Mouse (Mus musculus) layer of hippocampus, adult 18-20 months (tissue): ENCODE data around the gene Qrfpr. TPM values are rescaled to one million over a fixed set of nuclear protein-coding genes. Genes with fewer than 3 reads are reported as not detected.

Source experiments
- DNase-seq, 2 experiments: peaks; one replicate each; pipeline ENCODE4 v3.0.0; 2022; ENCODE audit warnings: low spot score in 2 of 2
- long read RNA-seq: library from polyadenylated mRNA; stranded (forward); transcript quantifications from one replicate; pipeline ENCODE4 v2.0.0, GENCODE M21; 2021
- total RNA-seq, 2 experiments: library from RNA; stranded (reverse); gene quantifications; 2 replicates each; pipeline ENCODE4 v1.2.3; 2021

The Qrfpr gene
- total RNA-seq, result 1 to 10 TPM in 1 of 2 experiments, under 1 TPM in 1; 0.86 to 1.2 TPM
- long read RNA-seq, result 0 reads

DNA sequence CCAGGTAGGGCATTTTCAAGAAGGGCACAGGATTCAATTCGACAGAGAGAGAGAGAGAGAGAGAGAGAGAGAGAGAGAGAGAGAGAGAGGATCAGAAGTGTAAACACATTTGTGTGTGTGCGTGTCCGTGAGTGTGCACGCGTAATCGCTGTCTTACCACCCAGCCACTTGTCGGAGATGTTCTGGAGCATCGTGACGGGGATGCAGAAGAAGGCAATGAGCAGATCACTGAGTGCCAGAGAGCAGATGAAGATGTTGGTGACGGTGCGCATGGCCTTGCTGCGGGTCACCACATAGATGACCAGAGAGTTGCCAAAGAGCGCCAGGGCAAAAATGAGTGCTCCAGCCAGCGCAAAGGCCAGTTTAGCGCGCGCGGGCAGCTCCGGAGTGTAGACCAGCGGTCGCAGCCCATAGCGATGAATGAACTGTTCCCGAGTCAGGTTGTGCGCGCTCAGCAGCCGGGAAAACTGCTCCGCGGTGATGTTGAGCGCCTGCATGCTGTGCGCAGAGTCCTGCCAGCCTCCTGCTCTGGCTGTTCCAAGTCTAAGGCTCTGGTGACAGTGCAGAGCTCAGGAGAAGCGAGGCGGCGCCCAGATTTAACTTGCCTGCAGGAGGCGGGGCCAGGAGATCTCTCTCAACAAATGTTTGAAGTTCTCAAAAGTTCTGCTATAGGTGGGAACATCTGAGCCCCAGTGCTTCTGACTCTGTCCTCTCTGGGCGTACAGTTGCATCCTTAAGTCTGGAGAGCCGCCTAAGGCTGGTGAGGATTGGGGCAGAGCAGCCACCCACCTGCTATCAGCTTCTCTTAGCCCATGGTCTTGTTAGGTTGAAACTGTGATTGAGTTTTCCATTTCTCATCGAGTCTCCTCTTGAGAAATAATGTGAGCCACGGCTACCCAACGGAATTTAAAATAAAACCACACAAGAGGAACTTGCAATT lies at the start of gene Qrfpr:
Qrfpr (minus strand) TSS at position 571 of the 940 bp plus-strand sequence.
- peak; percentile 5 to 37 for DNase-seq

DNA sequence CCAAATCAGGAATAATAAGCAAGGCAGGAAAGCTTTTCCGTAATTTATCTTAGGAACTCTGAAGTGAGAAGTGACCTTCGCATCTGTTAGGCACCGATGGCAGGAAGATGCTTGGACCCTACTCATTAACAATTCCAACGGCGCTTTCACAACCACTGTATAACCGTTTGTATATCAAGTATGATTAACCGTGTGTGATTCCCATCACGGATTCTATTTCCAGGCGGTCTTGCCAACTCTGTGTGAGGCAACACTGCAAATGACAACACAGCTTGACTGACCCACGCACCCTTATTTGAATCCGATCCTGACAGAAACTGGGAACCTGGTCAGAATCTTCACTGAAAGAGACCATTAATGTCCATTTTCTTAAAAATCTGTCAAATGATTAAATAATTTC lies 41.8 kb upstream of the Qrfpr start:
- peak in 1 of 2 experiments; percentile 34 for DNase-seq

GRCm38 (mm10) chr3:36263265-36263664 lies 41.2 kb upstream of the Qrfpr start:
- no peak for DNase-seq

DNA sequence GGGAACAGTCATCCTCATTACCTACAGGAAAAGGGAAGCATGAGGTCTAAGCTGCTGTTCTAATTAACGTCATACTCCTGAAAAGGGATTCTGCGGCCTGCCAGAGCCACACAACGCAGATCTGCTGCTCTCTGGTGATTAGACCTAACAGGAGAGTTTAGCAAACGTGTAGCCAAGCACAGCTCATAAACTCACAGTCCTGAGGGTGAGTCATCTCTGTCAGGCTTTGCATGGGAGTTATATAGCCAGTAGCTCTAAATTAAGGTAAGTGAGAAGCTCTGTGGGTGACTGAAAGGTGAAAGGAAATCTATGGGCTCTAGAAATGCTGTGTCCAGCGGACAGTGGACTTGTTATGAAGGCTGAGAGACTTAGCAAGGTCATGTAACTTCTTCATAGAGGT lies 28.5 kb upstream of the Qrfpr start:
- no peak for DNase-seq

DNA sequence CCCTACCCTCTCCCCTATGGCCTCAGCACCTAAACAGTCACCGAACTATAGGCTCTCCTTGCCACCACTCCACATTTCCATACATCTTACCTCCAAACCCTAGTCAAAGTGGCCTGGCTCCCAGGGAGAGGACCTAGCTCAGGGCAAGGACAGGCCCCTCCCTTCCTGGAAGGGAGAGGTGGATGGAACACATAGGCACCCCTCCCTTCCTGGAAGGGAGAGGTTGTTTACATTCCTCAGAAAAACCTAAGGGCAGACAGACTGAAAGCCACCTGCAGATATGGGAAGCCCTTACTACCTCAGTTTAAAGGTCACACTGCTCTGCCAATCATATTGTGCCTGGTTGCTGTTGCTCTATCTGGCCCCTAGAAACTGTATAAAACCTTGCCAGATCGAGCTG lies 26.3 kb upstream of the Qrfpr start:
- no peak for DNase-seq

GRCm38 (mm10) chr3:36229941-36230340 lies 7.8 kb upstream of the Qrfpr start:
- no peak for DNase-seq

- no peak for DNase-seq
Observed at GRCm38 (mm10) chr3:36227246-36227645, 5.1 kb upstream of the Qrfpr start.

DNA sequence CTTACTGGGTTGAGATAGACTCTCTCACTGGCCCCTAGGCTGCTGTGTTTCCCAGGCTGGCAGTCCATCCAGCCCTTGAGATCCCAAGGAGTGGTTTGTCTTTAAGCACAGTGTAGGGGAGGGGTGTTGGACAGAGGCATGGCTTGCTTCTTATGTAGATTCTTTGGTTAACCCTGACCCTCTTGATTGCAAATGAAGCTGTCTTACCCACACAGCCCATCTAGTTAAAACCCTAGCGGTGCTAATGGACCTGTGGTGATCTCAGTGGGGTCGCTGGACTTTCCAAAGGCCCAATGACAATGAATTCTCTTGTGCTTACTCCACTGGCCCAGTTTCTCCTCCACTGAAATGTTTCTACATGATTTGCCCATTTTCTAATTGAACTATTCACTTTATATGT lies 1.2 kb upstream of the Qrfpr start:
- no peak for DNase-seq

DNA sequence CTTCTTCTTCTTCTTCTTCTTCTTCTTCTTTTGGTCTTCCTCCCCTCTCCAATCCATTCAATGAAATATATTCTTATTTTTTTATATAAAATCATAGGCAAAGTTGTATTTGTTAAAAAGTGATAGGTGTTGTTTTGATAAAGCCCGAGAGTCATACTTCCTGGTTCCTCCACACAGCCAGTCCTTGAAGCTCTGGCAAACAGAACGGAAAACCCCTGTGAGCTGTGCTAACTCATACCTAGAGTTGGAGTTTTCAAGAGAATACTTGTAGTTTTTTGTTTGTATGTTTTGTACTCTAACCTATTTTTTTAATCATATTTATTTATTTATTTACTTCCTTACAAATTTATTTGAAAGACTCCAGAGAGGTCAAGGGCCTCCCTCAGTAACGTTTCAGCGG lies 9.4 kb downstream of the Qrfpr start:
- DNase-seq, result no peak

- no peak for DNase-seq
Observed at GRCm38 (mm10) chr3:36210939-36211338, 11.2 kb downstream of the Qrfpr start.

- peak in 1 of 2 experiments; percentile 80 for DNase-seq
Observed at GRCm38 (mm10) chr3:36209776-36210555, 12.1 kb downstream of the Qrfpr start.

DNA sequence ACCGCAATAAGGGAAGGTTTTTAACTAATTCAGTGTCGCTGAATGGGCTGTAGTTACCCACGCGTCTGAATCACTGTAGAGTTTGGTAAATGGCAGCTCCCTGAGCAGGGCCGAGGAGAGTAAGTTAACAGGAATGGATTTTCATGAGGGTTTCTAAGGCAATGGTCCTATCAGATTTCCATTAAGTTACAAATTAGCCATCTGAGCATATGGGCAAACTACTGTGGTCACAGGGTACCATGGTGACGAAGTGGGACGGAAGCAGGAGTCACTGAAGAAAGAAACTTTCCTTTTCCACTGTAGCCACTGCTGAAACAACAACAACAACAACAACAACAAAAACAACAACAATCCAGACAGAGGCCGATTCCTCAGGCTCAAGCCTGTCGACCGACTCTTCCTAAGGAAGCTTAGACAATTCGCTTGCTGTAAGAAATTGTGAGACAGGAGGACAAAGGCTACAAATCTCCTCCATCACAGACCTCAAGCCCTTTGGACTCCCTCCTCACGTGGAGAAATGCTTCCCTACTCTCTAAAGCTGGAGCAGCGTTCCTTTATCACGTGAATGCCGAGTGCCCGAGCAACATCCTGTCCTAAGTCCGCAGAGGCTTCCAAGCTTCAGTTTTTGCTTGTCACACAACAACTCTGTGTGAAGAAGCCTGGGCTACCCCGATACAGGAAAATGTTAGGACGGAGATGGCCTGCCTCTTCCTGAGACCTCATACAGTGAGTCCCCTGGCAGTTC lies 14.4 kb downstream of the Qrfpr start:
- no peak for DNase-seq

DNA sequence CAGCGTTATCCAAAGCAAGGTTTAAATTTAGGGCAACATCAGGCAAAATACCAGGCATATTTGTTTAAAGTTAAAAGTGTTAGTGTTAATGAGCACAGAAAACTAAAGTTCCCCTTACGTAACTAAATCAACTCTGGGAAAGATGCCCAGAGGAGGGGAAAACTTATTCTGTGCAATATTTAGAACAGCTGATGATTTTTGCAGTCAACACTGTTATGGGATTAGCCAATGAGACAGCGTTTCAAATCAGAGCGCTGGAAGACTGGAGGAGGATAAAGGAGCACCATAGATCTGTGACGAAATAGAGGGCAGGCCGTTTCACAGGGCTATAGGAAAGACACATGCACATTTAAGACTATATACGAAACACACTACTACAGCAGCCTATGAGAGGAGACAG lies 19.2 kb downstream of the Qrfpr start:
- peak in 1 of 2 experiments; percentile 76 for DNase-seq

DNA sequence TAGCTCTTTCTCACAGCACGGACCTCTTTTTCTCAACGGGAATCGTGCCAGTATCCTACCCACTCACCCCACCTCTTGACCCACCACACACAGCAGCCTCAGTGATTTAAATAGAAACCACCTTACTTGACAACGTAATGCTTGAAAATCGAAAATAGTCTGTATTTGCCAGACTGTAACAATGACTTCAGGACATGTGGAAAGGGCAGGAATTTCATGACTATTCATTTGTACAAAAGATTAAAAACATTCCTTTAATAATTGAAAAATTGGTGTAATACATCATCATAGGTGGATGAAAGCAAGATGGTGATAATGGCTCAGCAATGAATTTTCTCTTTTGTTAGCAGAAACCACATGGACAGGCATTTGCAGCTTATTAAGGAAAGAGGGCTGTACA lies 21.0 kb downstream of the Qrfpr start:
- no peak for DNase-seq

- DNase-seq, result no peak
Observed at GRCm38 (mm10) chr3:36189243-36189642, 32.9 kb downstream of the Qrfpr start.

- DNase-seq, result no peak
Observed at GRCm38 (mm10) chr3:36186510-36186909, 35.6 kb downstream of the Qrfpr start.

- peak in 1 of 2 experiments; percentile 78 for DNase-seq
Observed at GRCm38 (mm10) chr3:36181519-36181918, 40.6 kb downstream of the Qrfpr start.

DNA sequence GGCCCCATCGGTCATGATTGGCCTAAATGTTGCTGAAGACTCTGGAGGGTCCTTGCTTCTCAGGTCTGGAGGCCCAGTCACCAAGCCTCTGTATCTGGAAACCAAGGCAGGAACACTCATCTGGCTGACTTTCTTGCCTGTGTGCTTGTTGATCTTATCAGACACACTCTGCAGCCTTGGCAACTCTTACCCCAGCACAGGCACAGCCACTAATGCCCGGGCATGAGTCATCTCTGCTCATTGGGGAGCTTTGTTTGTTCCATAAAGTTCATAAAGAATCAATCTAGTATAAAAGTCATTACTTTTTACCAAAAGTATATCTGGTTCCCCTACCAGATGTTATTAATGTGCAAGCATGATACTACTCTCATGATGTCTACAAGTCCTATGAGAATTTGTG lies 48.4 kb downstream of the Qrfpr start:
- no peak for DNase-seq

DNA sequence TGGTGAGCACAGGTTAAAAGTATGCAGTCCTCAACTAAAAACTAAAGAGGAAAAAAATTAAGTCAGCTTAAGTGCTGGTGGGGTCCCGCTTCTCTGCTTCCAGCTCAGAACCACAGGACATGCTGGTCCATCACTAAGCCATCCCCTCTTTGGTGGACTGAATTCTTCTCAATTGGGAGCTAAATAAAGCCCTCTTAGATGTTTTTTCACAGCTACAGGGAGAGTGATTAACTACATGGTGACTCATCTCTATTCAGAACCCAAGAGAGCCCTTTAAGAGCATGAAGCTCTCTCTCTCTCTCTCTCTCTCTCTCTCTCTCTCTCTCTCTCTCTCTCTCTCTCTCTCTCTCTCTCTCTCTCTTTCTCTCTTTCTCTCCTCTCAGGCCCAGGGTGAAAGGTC lies 50.8 kb downstream of the Qrfpr start:
- DNase-seq, result no peak

DNA sequence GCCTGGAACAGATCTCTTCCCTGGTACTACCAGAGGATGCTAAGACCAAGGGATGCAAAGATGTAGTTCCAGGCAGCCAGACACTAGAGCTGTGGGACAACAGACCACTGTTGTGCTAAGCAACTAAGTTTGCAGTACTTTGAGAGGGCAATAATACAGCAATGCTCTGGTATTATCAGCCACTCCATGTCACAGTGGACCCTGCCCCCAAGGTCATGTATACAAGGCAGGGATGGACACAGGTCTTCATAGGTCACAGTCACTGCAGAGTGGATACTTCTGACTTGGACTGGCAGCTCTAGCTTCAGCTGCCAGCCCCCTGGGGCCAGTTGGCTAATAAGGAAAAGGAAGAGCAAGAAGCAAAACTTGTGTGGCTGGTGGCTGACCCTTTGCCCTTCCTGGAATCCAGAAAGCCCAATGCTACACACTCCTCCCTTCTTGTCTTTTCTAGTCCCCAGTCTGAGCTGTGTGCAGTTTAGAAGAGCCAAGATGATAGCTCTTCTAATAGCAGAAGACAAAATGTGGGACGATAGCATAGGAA lies 51.4 kb downstream of the Qrfpr start:
- no peak for DNase-seq

DNA sequence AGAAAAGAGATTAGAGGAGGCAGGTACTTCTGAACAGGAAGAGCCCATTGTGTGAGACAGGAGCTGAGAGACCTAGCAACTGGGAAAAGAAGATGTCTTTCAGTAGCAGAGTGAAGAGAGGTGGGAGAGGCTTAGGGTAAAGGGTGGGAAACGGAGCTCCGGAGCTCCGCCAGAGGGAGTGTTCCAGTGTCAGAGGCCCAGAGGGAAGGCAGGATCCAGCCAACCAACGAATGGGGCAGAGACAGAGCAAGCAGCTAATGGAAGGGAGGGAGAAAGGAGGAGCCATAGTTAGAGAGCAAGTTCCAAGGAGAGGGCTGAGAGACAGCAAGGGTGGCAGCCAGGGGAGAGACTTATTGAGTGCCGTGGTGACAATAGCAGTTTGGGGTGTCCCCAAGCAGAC lies 66.8 kb downstream of the Qrfpr start:
- DNase-seq, result no peak
